10 mouse cellular contexts compared by ENCODE assay signal in genomic region chr12:7543281-7543981, GRCm38 (mm10).
DNase-seq lines count a peak whose midpoint lies in the region; ATAC-seq and TF ChIP-seq lines count a peak whose summit lies in the region.
"Had no signal": no experiment of that assay in that cellular context is flagged by ENCODE, and none has a peak within 500 bp of the region (broad histone marks: within the 10 kb centered on the region; RNA-seq: fewer than 3 reads in every experiment).

No protein-coding gene starts in this region.

- no peak overlapping the region for H3K4me2 ChIP-seq in forebrain, embryonic 14.5 days (ENCODE audit: low read length)
- no peak overlapping the region for H3K4me2 ChIP-seq in forebrain, embryonic 12.5 days
- no peak overlapping the region for H3K4me2 ChIP-seq in embryonic facial prominence, embryonic 14.5 days (ENCODE audit: low read depth, low read length)
- H3K4me2 ChIP-seq: embryonic facial prominence, embryonic 15.5 days had no signal

- no peaks in the 10 kb centered on the region for H3K9me3 ChIP-seq in forebrain, embryonic 14.5 days (replicated peaks; ENCODE audit: control insufficient read depth, low read length)
- H3K9me3 ChIP-seq in forebrain, embryonic 12.5 days, result no peaks in the 10 kb centered on the region
- H3K9me3 ChIP-seq in ES-E14 (ENCODE audit: control insufficient read depth, insufficient read depth, low read depth, low read length), result no peaks in the 10 kb centered on the region
- H3K9me3 ChIP-seq in embryonic facial prominence, embryonic 14.5 days (ENCODE audit: control insufficient read depth, low read length), result no peaks in the 10 kb centered on the region
- H3K9me3 ChIP-seq: embryonic facial prominence, embryonic 15.5 days had no signal

- no peaks in the 10 kb centered on the region for H3K4me1 ChIP-seq in forebrain, embryonic 14.5 days (ENCODE audit: control insufficient read depth, insufficient read depth, low read length)
- no peaks in the 10 kb centered on the region for H3K4me1 ChIP-seq in forebrain, embryonic 12.5 days
- peaks cover 0 to 4% of the 10 kb centered on the region in 2 experiments; a peak in 1 of 4 replicates for H3K4me1 ChIP-seq in ES-E14 (ENCODE audit: control insufficient read depth in 2 of 2, insufficient read depth in 2 of 2, low read length in 2 of 2, poor library complexity in 1 of 2)
- H3K4me1 ChIP-seq in embryonic facial prominence, embryonic 14.5 days (ENCODE audit: control insufficient read depth, insufficient read depth, low read length), result no peaks in the 10 kb centered on the region
- H3K4me1 ChIP-seq: embryonic facial prominence, embryonic 15.5 days had no signal

- no peaks in the 10 kb centered on the region for H3K36me3 ChIP-seq in forebrain, embryonic 14.5 days (ENCODE audit: control insufficient read depth, insufficient read depth, low read length)
- H3K36me3 ChIP-seq in forebrain, embryonic 12.5 days (replicated peaks), result no peaks in the 10 kb centered on the region
- H3K36me3 ChIP-seq in ES-E14 (ENCODE audit: control insufficient read depth, insufficient read depth, low read length, poor library complexity, severe bottlenecking), result no peaks in the 10 kb centered on the region
- no peaks in the 10 kb centered on the region for H3K36me3 ChIP-seq in embryonic facial prominence, embryonic 14.5 days (ENCODE audit: control insufficient read depth, insufficient read depth, low read length)
- H3K36me3 ChIP-seq: embryonic facial prominence, embryonic 15.5 days had no signal

- in situ Hi-C loops in ES-E14 (cut with MboI; ENCODE audit: low sequenced_read_pairs in 2 of 2, unreplicated experiment in 2 of 2), result no loop called here

- H3K9ac ChIP-seq in forebrain, embryonic 14.5 days (ENCODE audit: low read length), result no peak overlapping the region
- no peak overlapping the region for H3K9ac ChIP-seq in forebrain, embryonic 12.5 days
- no peak overlapping the region for H3K9ac ChIP-seq in ES-E14 (ENCODE audit: insufficient read depth, low read depth, low read length, poor library complexity, severe bottlenecking)
- no peak overlapping the region for H3K9ac ChIP-seq in embryonic facial prominence, embryonic 14.5 days (ENCODE audit: low read depth, low read length)
- H3K9ac ChIP-seq: embryonic facial prominence, embryonic 15.5 days had no signal

- ATAC-seq in forebrain, embryonic 14.5 days, result no peak
- ATAC-seq in forebrain, embryonic 12.5 days (ENCODE audit: low FRiP score), result no peak
- ATAC-seq in embryonic facial prominence, embryonic 14.5 days (ENCODE audit: low read depth), result no peak

- H3K27me3 ChIP-seq in forebrain, embryonic 14.5 days (replicated peaks; ENCODE audit: control insufficient read depth, insufficient read depth, low read length), result no peaks in the 10 kb centered on the region
- no peaks in the 10 kb centered on the region for H3K27me3 ChIP-seq in forebrain, embryonic 12.5 days
- H3K27me3 ChIP-seq in embryonic facial prominence, embryonic 14.5 days (replicated peaks; ENCODE audit: control insufficient read depth, insufficient read depth, low read length), result no peaks in the 10 kb centered on the region
- H3K27me3 ChIP-seq: embryonic facial prominence, embryonic 15.5 days had no signal

- DNase-seq in forebrain, embryonic 14.5 days (ENCODE audit: low spot score), result peak; percentile 78
- DNase-seq in layer of hippocampus, adult 9-10 months (ENCODE audit: low spot score), result peak; percentile 37
- no peak for DNase-seq in layer of hippocampus, postnatal 36 days
- peak; percentile 20 for DNase-seq in ES-E14 (ENCODE audit: low read depth, low spot score)
- DNase-seq in embryonic facial prominence, embryonic 14.5 days (ENCODE audit: low spot score), result peak; percentile 74
- no peak for DNase-seq in spleen, adult 12 weeks (ENCODE audit: low spot score)
- DNase-seq in gastrocnemius, adult 8-10 months (ENCODE audit: low spot score in 2 of 2), result no peak
- DNase-seq: thymus, postnatal 14 days had no signal

- WGBS in forebrain, embryonic 14.5 days, result 54% methylated on average over 8 of the region's 8 CpGs
- WGBS in forebrain, embryonic 12.5 days, result 50% methylated on average over 8 of the region's 8 CpGs
- WGBS in embryonic facial prominence, embryonic 14.5 days, result 51% methylated on average over 8 of the region's 8 CpGs

- H3K4me3 ChIP-seq in forebrain, embryonic 14.5 days (ENCODE audit: low read depth, low read length), result no peak overlapping the region
- H3K4me3 ChIP-seq in forebrain, embryonic 12.5 days (replicated peaks), result no peak overlapping the region
- H3K4me3 ChIP-seq in ES-E14 (ENCODE audit: insufficient read depth in 1 of 2, low read depth in 1 of 2, low read length in 2 of 2, poor library complexity in 1 of 2, severe bottlenecking in 1 of 2), result no peak overlapping the region
- no peak overlapping the region for H3K4me3 ChIP-seq in embryonic facial prominence, embryonic 14.5 days (ENCODE audit: low read depth, low read length)
- H3K4me3 ChIP-seq: embryonic facial prominence, embryonic 15.5 days had no signal

- no peak overlapping the region for H3K27ac ChIP-seq in forebrain, embryonic 14.5 days (ENCODE audit: low read depth, low read length)
- H3K27ac ChIP-seq in forebrain, embryonic 12.5 days, result no peak overlapping the region
- no peak overlapping the region for H3K27ac ChIP-seq in ES-E14 (ENCODE audit: insufficient read depth, low read depth, low read length, poor library complexity, severe bottlenecking)
- H3K27ac ChIP-seq in embryonic facial prominence, embryonic 14.5 days (replicated peaks; ENCODE audit: low read depth, low read length), result no peak overlapping the region
- H3K27ac ChIP-seq: embryonic facial prominence, embryonic 15.5 days had no signal

TF ChIP-seq in ES-E14, 5 proteins besides CTCF, POLR2A, EP300 and RAD21:
- TF ChIP-seq ZC3H11A (IDR thresholded peaks at IDR 0.05; ENCODE audit: borderline replicate concordance, low read depth, low read length), result peak; percentile 27; the same call in 1 of the 2 replicates
- TF ChIP-seq HCFC1 (IDR thresholded peaks at IDR 0.05; ENCODE audit: borderline replicate concordance, insufficient read depth, low read length), result no peak
TF ChIP-seq in ES-E14: peak in this region for 1.

Comparison
In these comparisons a context has a peak if more than half of its experiments do, and no peak if none do; other contexts are left out.
1. DNase-seq: peak in forebrain, embryonic 14.5 days (single experiment), layer of hippocampus, adult 9-10 months (single experiment), ES-E14 (single experiment) and embryonic facial prominence, embryonic 14.5 days (single experiment); none in layer of hippocampus, postnatal 36 days (0 of 2), spleen, adult 12 weeks (single experiment) and gastrocnemius, adult 8-10 months (0 of 2).